In the genomic region with DNA sequence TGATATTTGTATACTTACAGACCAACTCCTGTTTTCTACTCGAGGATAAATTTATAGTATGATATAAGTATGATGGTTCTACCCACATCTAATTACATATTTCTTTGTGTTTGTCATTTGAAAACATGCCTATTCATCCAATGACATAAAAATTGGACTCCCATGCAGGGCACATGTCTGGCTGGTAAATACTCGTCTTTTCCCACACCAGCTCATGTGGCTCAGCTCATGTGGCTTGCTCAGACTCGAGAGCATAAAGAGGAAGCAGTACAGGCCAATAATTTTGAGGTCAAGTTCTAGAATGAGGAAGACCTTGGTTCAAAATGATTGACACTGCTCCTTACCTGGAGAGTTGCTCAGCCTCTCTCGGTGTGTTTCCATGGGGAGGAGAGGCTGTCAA, we compare ENCODE assay signal across 11 mouse cellular contexts.
"Had no signal": no experiment of that assay in that cellular context is flagged by ENCODE, and none has a peak within 500 bp of the region (broad histone marks: within the 10 kb centered on the region; RNA-seq: fewer than 3 reads in every experiment).

No protein-coding gene starts in this region.

- DNase-seq: kidney, adult 8-10 months; kidney, postnatal 14 days; kidney, postnatal 4 days; left cerebral cortex, postnatal 4 days; lung, adult 18-20 months; lung, postnatal 10 days; lung, postnatal 36 days; right cerebral cortex, adult 18-20 months; right cerebral cortex, postnatal 14 days; right cerebral cortex, postnatal 4 days; thymus, postnatal 25 days had no signal
